Mouse (Mus musculus): ENCODE measurements at regions not wholly inside any gene's neighbourhood (a gene's known extent, or its start where the extent isn't known, plus 50 kb on each side); places are given as distances from the start of the nearest gene placed in this dataset.

DNA sequence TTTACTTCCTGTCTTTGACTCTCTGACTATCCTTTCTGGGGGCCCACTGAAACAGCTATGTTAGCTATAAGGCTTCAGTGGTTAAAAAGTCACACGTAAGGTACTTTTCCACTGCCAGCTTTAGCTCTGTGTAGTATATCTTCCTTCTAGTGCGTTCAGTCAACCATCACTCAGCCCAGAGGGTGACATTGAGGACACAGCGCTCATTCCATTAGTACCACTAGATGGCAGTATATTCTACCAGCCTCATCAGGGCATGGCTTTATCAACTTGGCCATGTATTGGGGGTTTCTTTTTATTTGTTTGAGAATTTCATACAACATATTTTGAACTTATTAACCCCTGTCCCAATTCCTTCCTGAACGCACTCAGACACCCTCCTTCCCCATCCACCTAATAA lies 198.2 kb upstream of the Ift57 start:
- TF ChIP-seq NELFE (IDR thresholded peaks at IDR 0.05; ENCODE audit: low read depth, low read length) (no peak), POLR2A (IDR thresholded peaks at IDR 0.05; ENCODE audit: control insufficient read depth in 1 of 2, insufficient read depth in 1 of 2, low read depth in 1 of 2, low read length in 2 of 2, poor library complexity in 1 of 2) (no peak), ETS1 (IDR thresholded peaks at IDR 0.05; ENCODE audit: low read depth, low read length) (no peak), ZC3H11A (IDR thresholded peaks at IDR 0.05; ENCODE audit: low read depth, low read length) (peak; percentile 84), BHLHE40 (IDR thresholded peaks at IDR 0.05; ENCODE audit: borderline replicate concordance, low read depth, low read length) (no peak), KAT2A (conservative IDR thresholded peaks at IDR 0.05; ENCODE audit: low read depth, low read length) (no peak), CTCF (IDR thresholded peaks at IDR 0.05 in 2 of 3, conservative IDR thresholded peaks at IDR 0.05 in 1 of 3; ENCODE audit: control insufficient read depth in 1 of 3, insufficient read depth in 1 of 3, low read depth in 2 of 3, low read length in 3 of 3, poor library complexity in 1 of 3, severe bottlenecking in 1 of 3) (peak; percentile 50 to 87 (median 85)), USF1 (IDR thresholded peaks at IDR 0.05; ENCODE audit: low read depth, low read length) (no peak), MAFK (IDR thresholded peaks at IDR 0.05; ENCODE audit: borderline replicate concordance, low read depth, low read length) (no peak)

Measured in MEL (cell line).